Mouse (Mus musculus) testis, adult 2 months (tissue): ENCODE data around the gene Mboat7. TPM values are rescaled to one million over a fixed set of nuclear protein-coding genes. Genes with fewer than 3 reads are reported as not detected.
"Not testable (repeated sequence)": the region's sequence is repeated elsewhere in the genome, so short reads cannot be mapped to it uniquely, and the experiment has no call there.

Source experiments
- H3K27ac ChIP-seq: fragments of 200-500 bp; 2 replicates; pipeline ENCODE4 v1.5.1; 2012; ENCODE audit warnings: low read depth, low read length; ENCODE audit not compliant: control insufficient read depth, insufficient read depth
- H3K27me3 ChIP-seq: fragments of 200-500 bp; 2 replicates; pipeline ENCODE4 v1.6.1; 2012; ENCODE audit warnings: mild to moderate bottlenecking, low read length, moderate library complexity; ENCODE audit not compliant: control insufficient read depth, insufficient read depth
- H3K36me3 ChIP-seq: fragments of 200-500 bp; 2 replicates; pipeline ENCODE4 v1.6.1; 2012; ENCODE audit warnings: mild to moderate bottlenecking, low read length; ENCODE audit not compliant: control insufficient read depth, insufficient read depth
- H3K4me1 ChIP-seq: fragments of 200-500 bp; 2 replicates; pipeline ENCODE4 v1.6.1; 2012; ENCODE audit warnings: low read length; ENCODE audit not compliant: control insufficient read depth, insufficient read depth
- H3K4me3 ChIP-seq: fragments of 200-500 bp; 2 replicates; pipeline ENCODE4 v1.5.1; 2012; ENCODE audit warnings: low read depth, mild to moderate bottlenecking, low read length, moderate library complexity, mixed read lengths; ENCODE audit not compliant: control insufficient read depth
- CTCF ChIP-seq: fragments of 200-500 bp; IDR thresholded peaks from 2 replicates; pipeline ENCODE4 v1.5.1; 2012; ENCODE audit warnings: low read depth, mild to moderate bottlenecking, inconsistent platforms, low read length, moderate library complexity; ENCODE audit not compliant: control insufficient read depth, insufficient read depth, insufficient replicate concordance
- POLR2A ChIP-seq: fragments of 200-500 bp; IDR thresholded peaks from 2 replicates; pipeline ENCODE4 v1.6.1; 2012; ENCODE audit warnings: low read depth, mild to moderate bottlenecking, inconsistent platforms, low read length, moderate library complexity; ENCODE audit not compliant: control insufficient read depth
- polyA plus RNA-seq: library from polyadenylated mRNA; depleted of rRNA; stranded (reverse); fragments of >200 nt; gene quantifications from 2 replicates; pipeline ENCODE4 v1.2.3, GENCODE M21; 2012

Mboat7 gene
- polyA plus RNA-seq, 1 experiment: 14.9 TPM

GRCm38 (mm10) chr7:3703148-3703878, 10.0 kb upstream of the Mboat7 start:
- H3K36me3 ChIP-seq: no peaks in the 10 kb centered on the region; the same call in 1 of the 2 replicates
- TF ChIP-seq CTCF (no peak), POLR2A (no peak)
- no peaks in the 10 kb centered on the region for H3K27me3 ChIP-seq
- peak overlapping the region; percentile 65; the same call in 1 of the 2 replicates for H3K27ac ChIP-seq
- peak overlapping the region; percentile 81 for H3K4me3 ChIP-seq
- H3K4me1 ChIP-seq: no peaks in the 10 kb centered on the region

GRCm38 (mm10) chr7:3698471-3698870, 5.1 kb upstream of the Mboat7 start:
- no peaks in the 10 kb centered on the region for H3K36me3 ChIP-seq
- H3K4me1 ChIP-seq: peaks cover 9% of the 10 kb centered on the region
- TF ChIP-seq CTCF: no peak
- TF ChIP-seq POLR2A: no peak
- no peak overlapping the region for H3K27ac ChIP-seq
- no peaks in the 10 kb centered on the region for H3K27me3 ChIP-seq
- no peak overlapping the region for H3K4me3 ChIP-seq

GRCm38 (mm10) chr7:3694949-3695305, 1.6 kb upstream of the Mboat7 start:
- not testable (repeated sequence) for H3K27me3 ChIP-seq, H3K36me3 ChIP-seq
- H3K4me1 ChIP-seq: peaks cover 21% of the 10 kb centered on the region
- H3K27ac ChIP-seq: 0 out of 2 replicates have a peak overlapping the region, but pooled peaks have one; percentile 2
- H3K4me3 ChIP-seq: peak overlapping the region; percentile 87

- no peaks in the 10 kb centered on the region for H3K36me3 ChIP-seq
- peak overlapping the region; percentile 87 for H3K4me3 ChIP-seq
Measured at GRCm38 (mm10) chr7:3694076-3694948, 989 bp upstream of the Mboat7 start.

GRCm38 (mm10) chr7:3693809-3694075, 419 bp upstream of the Mboat7 start:
- H3K4me3 ChIP-seq: peak overlapping the region; percentile 87
- no peaks in the 10 kb centered on the region for H3K27me3 ChIP-seq
- H3K4me1 ChIP-seq: peaks cover 21% of the 10 kb centered on the region
- H3K27ac ChIP-seq: peak overlapping the region; percentile 78
- TF ChIP-seq POLR2A: no peak
- no peak for TF ChIP-seq CTCF
- no peaks in the 10 kb centered on the region for H3K36me3 ChIP-seq

More at GRCm38 (mm10) chr7:3694076-3694948, 989 bp upstream of the Mboat7 start:
- TF ChIP-seq POLR2A (no peak), CTCF (no peak)
- H3K4me1 ChIP-seq: peaks cover 21% of the 10 kb centered on the region
- H3K27me3 ChIP-seq: no peaks in the 10 kb centered on the region
- H3K27ac ChIP-seq: peak overlapping the region; percentile 78

- H3K36me3 ChIP-seq: no peaks in the 10 kb centered on the region
- peak within 1 kb of the TSS; percentile 87 for H3K4me3 ChIP-seq
- peak within 1 kb of the TSS; percentile 78 for H3K27ac ChIP-seq
- H3K27me3 ChIP-seq: no peaks in the 10 kb centered on the region
- H3K4me1 ChIP-seq: peaks cover 21% of the 10 kb centered on the region
- TF ChIP-seq POLR2A (no peak), CTCF (no peak)
Measured at GRCm38 (mm10) chr7:3692382-3692986, 839 bp downstream of the Mboat7 start, which contains the start of gene Tsen34. Gene Tsen34 (plus strand): TSS chr7:3692863.

GRCm38 (mm10) chr7:3691919-3692318, 1.4 kb downstream of the Mboat7 start:
- no peaks in the 10 kb centered on the region for H3K27me3 ChIP-seq
- H3K4me3 ChIP-seq: peak overlapping the region; percentile 87
- no peaks in the 10 kb centered on the region for H3K36me3 ChIP-seq
- no peak for TF ChIP-seq CTCF
- no peak for TF ChIP-seq POLR2A
- no peak overlapping the region for H3K27ac ChIP-seq
- H3K4me1 ChIP-seq: peaks cover 21% of the 10 kb centered on the region
